Mouse (Mus musculus) kidney, adult 2 months (tissue): Measurements from ENCODE around the gene Capza1.

Experiments
- CTCF ChIP-seq: fragments of 200-500 bp; conservative IDR thresholded peaks from 2 replicates; pipeline ENCODE4 v1.5.1; 2011; ENCODE audit warnings: low read depth, mild to moderate bottlenecking, control low read depth, low read length, moderate library complexity, mixed read lengths; ENCODE audit not compliant: insufficient read depth, insufficient read length
- POLR2A ChIP-seq: fragments of 200-500 bp; IDR thresholded peaks from one replicate; pipeline ENCODE4 v1.6.1; 2011; ENCODE audit warnings: low read depth, low read length, control low read depth

- no peak for TF ChIP-seq CTCF
- TF ChIP-seq POLR2A, result no peak
Measured at GRCm38 (mm10) chr3:104795661-104796340, 68.5 kb downstream of the Capza1 start.
